Mouse (Mus musculus): Measurements from ENCODE around the gene Plxdc2.
A peak's percentile ranks its signal among the peaks of the same experiment; 100 is the strongest.

The Plxdc2 gene

DNA sequence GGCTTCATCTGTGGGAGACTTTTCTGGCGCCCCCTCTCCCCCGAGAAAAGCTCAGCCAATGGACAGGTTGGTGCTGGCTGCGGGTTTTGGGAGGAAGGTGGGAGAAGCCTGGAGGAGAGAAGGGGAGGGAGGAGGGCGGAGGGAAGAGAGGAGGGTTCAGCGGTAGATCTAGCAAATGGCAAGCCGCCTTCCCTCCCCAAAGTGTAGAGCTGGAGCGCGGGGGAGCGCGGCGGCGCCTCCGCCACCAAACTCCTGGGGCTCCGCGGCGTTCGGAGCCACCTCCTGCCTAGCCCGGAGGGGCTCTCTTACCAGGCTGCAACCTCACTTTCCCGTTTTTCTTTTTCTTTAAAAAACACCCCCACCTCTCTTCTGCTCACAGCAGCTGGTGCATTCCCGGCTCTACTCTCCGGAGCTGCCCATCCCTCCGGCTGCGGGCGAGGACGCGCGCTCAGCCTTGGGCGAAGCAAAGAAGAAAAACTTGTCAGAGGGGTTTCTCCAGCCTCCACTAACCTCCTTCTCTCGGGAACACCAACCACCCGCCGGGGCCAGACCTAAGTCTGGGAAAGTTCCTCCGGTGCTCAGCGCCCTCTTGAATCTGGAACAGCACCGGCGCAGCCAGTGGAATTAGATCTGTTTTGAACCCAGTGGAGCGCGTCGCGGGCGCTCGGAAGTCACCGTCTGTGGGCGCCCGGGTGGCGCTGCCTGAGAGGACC, at the start of gene Plxdc2:
Plxdc2 (plus strand) TSS at position 199 of the 713 bp plus-strand sequence.
- peak; percentile 73 to 86 for DNase-seq (ENCODE audit: low spot score in 2 of 2)

DNA sequence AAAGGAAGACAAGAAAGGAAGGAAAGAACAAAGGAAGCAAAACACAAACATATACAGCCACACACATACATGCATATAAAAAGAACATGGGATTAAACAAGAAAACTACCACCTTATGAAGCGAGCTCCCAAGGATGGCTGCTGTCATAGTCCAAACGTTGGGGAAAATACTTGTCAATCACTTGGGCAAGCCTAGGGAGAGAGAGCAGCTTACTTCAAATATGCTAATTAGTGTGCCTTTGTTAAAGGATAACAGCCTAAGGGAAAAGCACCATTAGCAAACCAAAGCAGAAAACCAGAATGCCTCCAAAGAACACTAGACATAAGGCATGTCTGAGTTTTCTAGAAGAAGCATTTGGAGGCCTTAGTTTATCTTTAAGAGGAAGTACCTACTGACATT, 45.7 kb upstream of the Plxdc2 start:
- DNase-seq (ENCODE audit: low spot score in 2 of 2) = no peak

DNA sequence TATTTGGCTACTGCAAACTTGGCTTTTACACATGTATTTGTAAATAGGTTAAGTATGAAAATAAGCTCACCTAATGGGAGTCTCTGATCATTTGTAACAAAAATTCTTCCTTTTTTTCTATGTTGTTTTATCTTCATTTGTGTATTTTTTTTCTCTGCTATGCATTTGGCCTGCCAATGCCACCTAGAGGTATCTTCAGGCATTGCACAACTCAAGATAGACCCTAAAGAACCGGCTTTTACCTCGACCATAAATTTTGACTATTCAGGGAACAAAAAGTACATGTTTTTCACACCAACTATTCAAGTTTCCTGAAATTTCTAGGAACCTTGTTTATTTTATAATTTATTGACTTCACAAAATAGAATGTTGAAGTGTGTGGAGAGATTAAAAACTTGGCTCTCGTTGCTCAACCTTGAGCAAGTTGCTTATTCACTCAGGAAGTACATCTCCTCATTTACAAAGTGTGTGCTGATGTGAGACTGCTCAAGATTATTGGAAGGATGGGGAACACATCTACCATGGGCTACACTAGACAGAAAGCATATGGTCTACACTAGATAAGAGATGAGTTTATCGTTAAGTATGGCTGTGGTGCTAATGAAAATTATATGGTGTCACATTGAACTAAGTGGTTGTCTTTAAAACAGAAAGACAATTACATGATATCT, 43.6 kb upstream of the Plxdc2 start:
- DNase-seq (ENCODE audit: low spot score in 2 of 2) = peak in 1 of 2 experiments; percentile 52

DNA sequence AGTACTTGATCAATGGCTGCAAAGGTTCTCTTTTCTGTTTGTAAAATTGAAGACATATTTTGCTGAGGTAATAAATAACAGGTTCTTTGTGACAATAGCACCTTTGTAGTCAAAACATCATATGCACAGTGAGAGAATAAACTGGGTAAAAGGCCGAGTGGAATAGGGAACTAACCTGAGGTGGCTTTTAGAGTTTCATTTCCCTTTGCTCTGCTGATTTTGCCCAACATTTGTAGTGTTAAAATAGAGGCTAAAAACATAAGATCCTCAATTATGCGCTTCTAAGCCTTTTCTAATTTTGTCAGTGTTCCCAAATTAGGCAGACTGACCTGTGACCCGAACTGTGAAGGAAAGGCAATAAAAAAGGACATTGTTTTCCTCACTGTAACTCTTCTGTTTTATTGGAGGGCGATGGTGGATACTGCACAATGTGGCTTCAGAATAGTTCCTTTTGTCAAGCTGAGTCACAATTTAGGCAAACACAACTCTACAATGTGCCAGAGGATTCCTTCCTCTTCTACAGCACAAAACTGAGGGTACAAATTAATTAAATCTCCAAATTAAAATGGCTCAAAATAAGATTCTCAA, 20.8 kb upstream of the Plxdc2 start:
- DNase-seq (ENCODE audit: low spot score in 2 of 2) = peak in 1 of 2 experiments; percentile 33

DNA sequence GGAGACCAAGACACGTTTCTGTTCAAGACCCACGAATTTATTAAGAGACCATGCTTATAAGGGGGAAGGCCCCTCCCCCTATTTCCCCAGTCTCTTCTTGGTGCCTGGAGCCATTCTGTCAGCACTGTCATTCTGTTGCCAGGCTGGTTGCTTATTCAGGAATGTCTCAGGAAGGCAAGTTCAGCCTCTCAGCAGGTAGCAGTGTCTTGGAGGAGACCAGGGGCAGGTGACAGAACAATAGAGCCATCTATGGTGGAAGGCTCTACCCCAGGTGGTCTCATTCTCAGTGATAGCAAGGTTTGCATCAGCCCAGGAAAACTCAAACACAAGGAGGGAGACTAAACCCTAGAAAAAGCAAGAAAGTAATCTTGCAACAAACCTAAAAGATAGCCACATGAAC, 11.5 kb upstream of the Plxdc2 start:
- no peak for DNase-seq (ENCODE audit: low spot score in 2 of 2)

DNA sequence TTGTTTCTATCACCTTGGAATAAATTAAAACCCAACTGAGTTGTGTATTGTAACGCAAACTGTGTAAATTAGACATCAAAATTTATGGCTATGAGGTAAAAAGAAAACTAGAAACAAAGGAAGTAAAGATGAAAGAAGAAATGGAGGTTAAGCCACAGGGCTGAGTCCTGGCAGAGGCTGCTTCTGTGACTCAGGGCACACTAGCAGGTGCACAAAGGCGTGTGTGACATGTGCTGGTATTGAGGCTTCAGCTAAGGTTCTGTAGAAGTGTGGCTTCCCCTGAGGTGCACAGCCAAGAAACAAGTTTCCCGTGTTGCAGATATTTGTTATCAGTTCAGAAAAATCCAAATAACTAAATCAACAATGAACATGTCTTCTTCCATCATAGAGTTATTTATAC, 5.0 kb upstream of the Plxdc2 start:
- no peak for DNase-seq (ENCODE audit: low spot score in 2 of 2)

DNA sequence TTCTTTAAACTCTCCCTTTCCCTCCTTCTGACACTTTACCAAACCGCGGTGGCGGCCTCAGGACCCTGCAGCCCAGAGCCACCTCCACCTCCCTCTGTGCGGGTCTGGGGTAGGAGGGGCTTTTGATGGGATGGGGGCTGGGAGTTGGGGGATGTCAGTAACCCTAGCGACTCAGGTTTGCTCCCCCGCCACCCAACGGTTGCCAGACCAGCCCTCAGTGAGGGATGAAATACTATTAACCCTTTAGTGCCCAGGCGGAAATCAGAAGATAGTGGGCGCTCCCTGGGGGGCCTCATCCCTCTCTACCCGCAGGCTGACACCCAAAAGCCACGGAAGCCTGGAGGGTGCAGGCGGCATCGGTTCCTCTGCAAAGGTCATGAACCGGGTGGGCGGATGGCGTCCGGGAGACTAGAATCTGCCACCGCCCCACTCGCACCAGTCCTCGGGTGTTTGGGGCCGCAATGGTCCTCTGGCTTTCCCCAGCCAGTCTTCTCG, 446 bp upstream of the Plxdc2 start:
- DNase-seq (ENCODE audit: low spot score in 2 of 2) = no peak

DNA sequence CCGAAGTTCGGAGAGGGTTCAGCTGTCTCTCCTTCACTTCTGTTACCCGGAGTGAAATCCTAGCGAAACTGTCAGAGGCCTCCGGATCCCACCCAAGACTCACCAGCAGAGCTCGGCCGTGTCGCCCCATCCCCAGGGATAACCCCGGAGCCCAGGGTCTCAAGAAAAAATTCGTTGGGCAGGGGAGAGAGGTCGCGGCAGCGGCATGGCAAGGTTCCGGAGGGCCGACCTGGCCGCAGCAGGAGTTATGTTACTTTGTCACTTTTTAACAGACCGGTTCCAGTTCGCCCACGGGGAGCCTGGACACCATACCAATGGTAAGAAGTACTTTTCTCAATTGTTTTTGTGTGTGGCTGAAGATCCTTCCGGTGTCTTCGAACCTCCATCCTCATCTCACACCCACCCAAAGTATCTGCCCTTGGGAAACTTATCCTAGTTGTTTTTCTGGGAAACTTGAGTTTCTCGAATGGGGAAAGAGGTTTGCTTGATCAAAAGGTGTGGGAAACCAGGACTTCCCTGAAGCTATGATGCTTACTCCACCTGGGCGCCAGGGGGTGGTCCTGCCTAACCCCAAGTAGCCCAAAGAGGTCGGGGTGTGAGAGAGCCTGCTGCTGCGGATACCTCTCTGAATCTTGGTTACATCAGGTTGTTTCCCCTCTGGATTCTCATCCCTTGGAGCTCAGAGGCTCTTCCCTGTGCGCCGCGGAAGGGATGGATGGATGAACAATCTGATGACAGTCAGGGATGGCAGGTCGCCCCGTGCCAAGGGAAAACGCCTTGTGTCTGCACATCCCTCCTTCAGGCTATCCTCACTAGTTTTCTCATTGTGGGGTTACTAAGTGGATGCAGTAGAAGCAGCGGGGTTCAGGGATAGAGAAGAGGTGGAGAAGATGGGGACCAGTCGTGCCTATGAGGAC, 1.1 kb downstream of the Plxdc2 start:
- no peak for DNase-seq (ENCODE audit: low spot score in 2 of 2)

DNA sequence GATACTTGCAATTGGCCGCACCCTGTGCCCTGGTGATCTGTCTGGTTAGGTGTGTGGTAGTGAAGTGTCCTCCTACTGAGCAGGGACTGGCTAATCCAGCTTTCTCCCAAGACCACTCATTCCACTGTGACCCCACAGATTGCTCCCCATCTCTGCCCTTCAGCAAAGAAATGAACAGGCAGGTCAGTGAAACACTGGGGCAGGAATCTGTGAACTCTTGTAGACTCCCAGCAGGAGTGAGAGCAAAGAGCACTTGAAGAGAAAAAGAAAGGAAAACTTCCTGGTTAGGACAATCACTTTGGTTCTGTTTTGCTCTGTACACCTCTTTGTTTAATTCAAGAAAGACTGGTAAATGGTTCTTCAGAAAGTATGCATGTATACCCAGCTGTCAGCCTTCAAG, 1.8 kb downstream of the Plxdc2 start:
- DNase-seq (ENCODE audit: low spot score in 2 of 2) = no peak

DNA sequence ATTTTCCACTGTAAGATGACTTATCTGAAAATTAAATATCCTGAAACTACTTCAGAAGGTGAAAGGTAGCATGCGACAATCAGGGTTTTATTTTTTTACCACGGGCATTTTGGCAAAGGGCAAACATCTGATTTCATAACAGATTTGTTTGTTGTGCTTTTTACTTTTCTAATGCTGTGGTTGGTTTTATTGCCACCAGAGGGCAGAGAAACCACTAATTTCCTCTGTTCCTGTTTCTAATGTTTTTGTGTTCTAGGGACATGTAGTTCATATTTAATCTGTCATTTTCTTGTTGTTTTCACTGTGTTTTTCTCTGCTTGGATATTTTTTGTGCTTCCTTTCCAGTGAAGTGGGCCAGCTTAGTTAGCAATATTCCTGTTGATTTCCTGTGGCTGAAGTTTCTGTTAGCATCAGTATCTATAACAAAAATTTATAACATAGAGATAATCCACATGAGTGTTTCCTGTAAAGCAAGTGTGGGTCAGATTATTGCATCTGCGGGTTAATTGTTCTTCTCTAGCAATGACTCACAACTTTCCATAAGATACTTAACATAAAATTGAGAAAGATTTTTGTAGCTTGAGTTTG, 3.3 kb downstream of the Plxdc2 start:
- DNase-seq (ENCODE audit: low spot score in 2 of 2) = peak in 1 of 2 experiments; percentile 67

DNA sequence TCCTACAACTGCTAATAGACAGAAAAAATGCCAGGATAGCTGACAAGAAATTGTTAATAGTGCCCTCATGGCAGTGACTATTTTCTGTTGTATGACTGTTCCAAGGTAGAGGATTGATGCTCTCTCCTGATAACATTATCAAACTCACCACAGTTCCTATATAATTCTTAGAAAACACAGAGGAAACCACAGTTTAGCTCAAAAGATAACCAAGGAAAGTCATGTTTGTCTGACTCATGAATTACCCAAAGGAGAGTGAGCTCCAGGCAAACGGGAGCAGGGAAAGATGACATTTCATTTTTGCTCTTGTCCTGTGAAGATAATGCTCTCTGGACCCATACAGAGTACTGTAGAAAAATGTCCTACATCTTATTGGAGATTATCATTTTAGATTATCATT, 8.6 kb downstream of the Plxdc2 start:
- DNase-seq (ENCODE audit: low spot score in 2 of 2) = no peak

DNA sequence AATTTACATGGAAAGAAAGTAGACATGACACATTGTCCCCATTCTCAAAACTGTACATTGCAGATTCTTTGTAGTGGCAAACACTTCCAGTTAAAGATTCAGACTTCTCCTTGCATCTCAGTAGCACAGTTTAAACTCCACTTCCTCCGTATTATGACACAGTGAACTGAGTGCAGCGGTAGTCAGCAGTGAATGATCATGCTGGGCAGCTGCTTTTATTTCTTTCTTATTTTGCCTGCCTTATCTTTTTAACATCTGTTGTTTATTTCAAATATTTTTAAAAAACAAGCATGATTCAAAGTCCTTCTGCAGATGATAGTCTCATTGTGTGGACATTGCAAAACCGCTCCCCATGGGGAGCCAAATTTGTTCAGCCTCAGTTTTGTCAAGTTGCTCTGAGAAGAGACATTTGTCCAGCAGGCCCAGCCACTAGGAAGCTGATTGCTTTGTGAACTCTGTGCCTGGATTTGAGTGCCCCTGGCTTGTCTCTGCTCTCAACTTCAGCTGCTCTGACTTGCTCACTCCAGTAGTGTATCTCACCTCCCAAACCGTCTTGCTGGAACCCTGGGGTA, 9.8 kb downstream of the Plxdc2 start:
- no peak for DNase-seq (ENCODE audit: low spot score in 2 of 2)

DNA sequence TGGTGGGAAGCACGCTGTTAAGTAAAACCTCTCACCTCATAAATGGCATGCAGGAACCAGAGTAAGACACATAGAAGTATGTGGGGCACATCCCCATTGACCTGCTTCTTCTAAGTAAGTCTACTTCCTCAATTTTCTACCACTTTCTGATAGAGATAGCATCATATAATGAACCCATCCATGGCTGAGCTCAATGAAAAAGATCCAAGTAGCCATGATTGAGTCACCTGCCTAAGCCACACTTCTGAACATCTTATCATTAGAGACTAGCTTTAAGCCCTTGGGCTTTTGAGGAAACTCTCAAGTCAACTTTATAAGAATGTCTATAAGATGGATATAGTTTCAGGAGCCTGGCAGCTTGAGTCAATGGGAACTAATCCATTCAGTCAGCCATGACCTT, 14.3 kb downstream of the Plxdc2 start:
- no peak for DNase-seq (ENCODE audit: low spot score in 2 of 2)

DNA sequence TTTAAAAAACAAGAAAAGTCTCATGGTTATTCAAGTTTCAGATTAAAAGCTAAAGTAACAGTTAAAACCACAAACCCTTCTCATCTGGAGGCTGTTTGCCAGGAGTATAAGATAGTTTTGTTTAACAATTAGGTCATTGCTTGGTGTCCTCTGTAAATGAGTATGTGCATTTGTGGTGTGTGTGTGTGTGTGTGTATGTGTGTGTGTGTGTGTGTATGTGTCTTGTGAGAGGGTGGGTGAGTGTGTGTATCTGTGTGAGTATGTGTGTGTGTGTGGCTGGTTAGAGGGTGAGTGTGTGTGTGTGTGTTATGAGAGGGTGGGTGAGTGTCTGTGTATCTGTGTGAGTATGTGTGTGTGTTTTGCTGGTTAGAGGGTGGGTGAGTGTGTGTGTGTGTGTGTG, 18.2 kb downstream of the Plxdc2 start:
- DNase-seq (ENCODE audit: low spot score in 2 of 2) = no peak

DNA sequence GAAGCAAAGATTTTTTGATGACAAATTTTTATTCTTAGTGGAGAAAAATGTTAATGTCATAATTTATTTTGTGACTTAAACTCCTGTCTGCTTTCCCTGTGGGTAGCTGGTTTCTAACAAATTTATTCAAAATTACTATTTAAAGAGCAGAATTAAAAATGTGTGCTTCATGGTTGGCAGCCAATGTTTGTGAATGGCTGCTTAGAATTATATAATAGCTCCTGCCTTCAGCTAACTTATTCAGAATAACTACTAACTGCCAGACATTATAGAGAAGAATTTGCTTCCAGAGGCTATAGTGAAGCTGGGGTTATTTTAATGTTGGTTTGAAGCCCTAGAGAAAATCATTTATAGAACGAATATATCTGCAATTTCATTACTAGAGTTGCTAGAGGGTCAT, 30.1 kb downstream of the Plxdc2 start:
- DNase-seq (ENCODE audit: low spot score in 2 of 2) = peak in 1 of 2 experiments; percentile 8

DNA sequence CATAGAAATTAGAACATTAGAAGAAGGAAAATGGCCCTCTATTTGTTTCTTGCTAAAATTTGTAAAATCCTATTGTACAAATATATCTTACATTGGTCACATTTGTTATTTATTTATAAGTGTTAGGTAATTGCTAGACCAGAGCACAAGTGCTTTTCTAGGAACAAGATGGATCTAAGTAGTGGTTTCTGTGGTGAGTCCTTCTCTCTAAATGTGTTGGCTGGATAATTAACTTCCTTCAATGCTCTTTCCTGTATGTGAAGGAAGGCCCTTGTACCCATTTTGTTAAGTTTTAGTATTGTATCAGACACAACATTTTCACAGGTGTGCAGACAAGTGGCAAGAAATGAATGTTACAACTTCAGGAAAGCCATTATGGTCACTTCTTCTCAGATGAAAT, 30.6 kb downstream of the Plxdc2 start:
- no peak for DNase-seq (ENCODE audit: low spot score in 2 of 2)

DNA sequence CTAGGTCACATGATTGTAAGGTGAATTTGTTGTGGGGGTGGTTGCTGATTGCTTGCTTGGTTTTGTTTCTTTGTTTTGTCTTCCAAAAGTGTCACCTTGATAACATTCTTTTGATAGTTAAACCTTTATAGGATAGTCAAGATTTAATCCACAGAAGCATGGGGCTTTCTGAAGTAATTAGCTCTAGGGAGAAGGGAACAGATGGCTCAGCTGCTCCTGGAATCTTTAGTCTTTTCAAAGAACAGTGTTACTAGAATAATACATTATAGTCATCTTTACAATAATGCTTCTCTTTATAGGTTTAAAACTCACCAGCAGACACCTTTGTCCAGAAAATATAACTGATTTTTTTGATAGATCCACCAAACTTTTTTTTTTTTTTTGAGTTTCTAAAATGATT, 31.7 kb downstream of the Plxdc2 start:
- no peak for DNase-seq (ENCODE audit: low spot score in 2 of 2)

DNA sequence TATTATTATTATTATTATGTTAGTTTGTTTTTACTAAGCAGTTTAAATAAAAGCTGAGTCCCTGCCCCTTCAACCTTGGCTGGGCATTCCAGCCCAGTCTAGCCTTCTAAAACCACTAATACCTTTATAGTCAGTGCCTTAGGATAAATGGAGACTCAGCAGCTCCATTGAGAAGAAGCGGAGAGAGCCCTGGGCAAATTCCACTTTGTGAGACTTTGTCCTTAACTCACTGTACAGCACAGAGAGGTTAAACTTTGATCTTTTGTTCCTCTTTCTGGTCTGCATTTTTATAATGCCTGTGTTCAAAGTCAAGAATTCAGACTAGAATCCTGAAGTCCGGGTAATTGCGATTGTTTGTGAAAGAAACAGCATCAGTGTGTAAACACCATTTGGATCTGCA, 41.4 kb downstream of the Plxdc2 start:
- no peak for DNase-seq (ENCODE audit: low spot score in 2 of 2)

DNA sequence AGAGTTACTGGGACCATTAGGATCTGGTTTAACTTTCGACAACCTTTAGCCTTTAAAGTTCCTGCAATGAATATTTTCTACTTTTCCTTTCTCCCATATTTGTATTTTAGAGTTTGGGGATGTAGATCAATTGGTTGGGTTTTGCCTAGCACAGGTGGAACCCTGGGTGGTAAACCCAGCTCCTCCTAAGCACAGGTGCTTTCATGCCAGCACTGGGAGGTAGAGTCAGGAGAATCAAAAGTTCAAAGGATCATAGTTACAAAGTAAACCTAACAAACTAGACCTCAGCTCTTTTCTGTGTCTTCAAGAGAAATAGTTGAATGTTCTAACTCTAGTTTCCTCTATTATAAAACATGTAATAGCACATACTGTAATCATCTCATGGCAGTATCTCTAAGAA, 41.9 kb downstream of the Plxdc2 start:
- DNase-seq (ENCODE audit: low spot score in 2 of 2) = no peak

DNA sequence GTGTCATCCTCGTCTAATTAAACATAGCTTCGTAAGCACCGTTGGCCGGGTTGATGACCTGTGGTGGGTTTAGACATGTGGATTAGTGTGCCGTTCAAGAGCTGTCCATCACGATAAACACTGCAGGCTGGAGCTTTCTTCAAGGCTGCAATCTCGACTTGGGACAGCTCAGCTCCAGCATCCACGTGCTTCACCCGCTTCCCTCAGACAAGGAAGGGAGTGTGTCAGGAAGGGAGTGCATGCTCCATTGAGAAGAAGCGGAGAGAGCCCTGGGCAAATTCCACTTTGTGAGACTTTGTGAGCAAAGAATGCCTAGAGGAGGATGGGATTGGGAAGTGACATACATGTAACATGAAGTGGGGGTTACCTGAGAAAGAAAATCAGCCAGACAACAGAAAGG, 42.8 kb downstream of the Plxdc2 start:
- DNase-seq (ENCODE audit: low spot score in 2 of 2) = no peak

DNA sequence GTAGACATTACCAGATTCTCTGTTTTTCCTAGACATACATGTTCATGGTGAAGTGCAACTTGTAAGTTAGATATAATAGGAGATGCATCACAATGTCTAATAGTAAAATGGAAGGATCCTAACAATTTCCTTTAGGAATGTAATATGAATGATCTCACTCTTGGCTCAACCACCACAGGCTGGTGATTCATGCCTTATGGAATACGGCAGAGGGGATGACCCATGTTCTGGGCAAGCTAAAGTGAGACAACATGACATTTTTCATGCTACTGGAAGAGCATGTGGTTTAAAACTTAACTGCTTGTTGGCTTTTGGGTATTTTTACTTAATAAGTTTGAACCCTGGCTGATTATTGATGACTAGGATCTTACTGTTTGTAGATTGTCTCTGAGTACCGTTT, 50.4 kb downstream of the Plxdc2 start:
- no peak for DNase-seq (ENCODE audit: low spot score in 2 of 2)

Measured in left cerebral cortex, adult 9 months (tissue).